Mouse (Mus musculus): ENCODE data around the gene Inpp4b. TPM values are rescaled to one million over a fixed set of nuclear protein-coding genes. Genes with fewer than 3 reads are reported as not detected.

The Inpp4b gene
- total RNA-seq (2023; ENCODE audit: inconsistent age), result 56.7 to 70.2 TPM (median 63.5 TPM) in 4 replicates

DNA sequence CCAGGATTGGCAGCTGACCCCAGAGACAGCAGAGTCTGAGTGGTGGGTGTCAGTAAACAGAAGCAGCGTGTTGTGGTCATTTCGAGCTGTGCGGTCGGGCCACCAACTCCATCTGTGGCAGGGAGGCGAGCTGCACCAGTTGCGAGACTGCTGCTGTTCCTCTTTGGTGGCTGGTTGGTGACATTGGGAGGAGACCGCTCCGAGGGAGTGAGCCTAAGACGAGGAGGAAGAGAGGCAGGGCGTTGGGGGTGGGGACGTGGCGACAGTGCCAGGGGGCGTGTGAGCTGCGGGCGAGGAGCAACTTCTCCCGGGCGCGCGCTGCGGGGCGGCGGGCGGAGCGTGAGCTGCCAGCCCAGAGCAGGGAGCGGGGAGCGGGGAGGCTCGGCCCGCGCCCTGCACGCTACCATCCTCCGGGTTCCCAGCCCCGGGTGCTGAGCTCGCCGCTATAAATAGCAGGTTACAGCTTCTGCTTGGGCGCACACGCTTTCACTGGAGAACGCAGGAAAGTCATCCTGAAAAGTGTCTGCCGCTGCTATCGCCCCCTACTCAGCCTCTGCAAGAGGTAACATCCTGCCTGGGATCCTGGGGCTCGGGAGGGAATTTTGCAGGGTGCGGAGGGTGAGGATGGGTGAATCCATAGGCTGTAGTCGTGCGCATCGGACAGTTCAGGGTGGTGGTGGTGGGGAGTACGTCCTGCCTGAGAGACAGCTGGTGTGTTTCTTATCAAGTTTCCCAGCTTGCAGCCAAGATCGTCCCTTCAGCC is at the start of gene Inpp4b:
Inpp4b (plus strand) TSS at position 321 of the 763 bp plus-strand sequence.

